Mouse (Mus musculus) cerebellum, adult 2 months (tissue): ENCODE measurements around the gene S1pr5. TPM values are rescaled to one million over a fixed set of nuclear protein-coding genes. Genes with fewer than 3 reads are reported as not detected.
"Not testable (repeated sequence)": the region's sequence is repeated elsewhere in the genome, so short reads cannot be mapped to it uniquely, and the experiment has no call there.

Experiments
- DNase-seq, 2 experiments: peaks; one replicate each; pipeline ENCODE4 v3.0.0; 2021
- H3K27ac ChIP-seq: fragments of 200-500 bp; 2 replicates; pipeline ENCODE4 v1.5.1; 2012; ENCODE audit warnings: low read length, control low read depth, inconsistent platforms; ENCODE audit not compliant: insufficient read depth
- H3K27me3 ChIP-seq: fragments of 200-500 bp; 2 replicates; pipeline ENCODE4 v1.6.1; 2012; ENCODE audit warnings: inconsistent platforms, mild to moderate bottlenecking, low read length, moderate library complexity; ENCODE audit not compliant: control insufficient read depth, insufficient read depth
- H3K4me1 ChIP-seq: fragments of 200-500 bp; 2 replicates; pipeline ENCODE4 v1.6.1; 2011; ENCODE audit warnings: low read length; ENCODE audit not compliant: control insufficient read depth, insufficient read depth
- H3K4me3 ChIP-seq: fragments of 200-500 bp; replicated peaks from 2 replicates; pipeline ENCODE3; 2011; ENCODE audit warnings: mild to moderate bottlenecking, low read depth, low read length, control low read depth; ENCODE audit not compliant: insufficient read depth
- CTCF ChIP-seq: fragments of 200-500 bp; IDR thresholded peaks from 2 replicates; pipeline ENCODE4 v1.5.1; 2011; ENCODE audit warnings: low read depth, mild to moderate bottlenecking, control low read depth, low read length, moderate library complexity, borderline replicate concordance; ENCODE audit not compliant: insufficient read depth
- POLR2A ChIP-seq: fragments of 200-500 bp; IDR thresholded peaks from 2 replicates; pipeline ENCODE4 v1.6.1; 2011; ENCODE audit warnings: low read length, control low read depth, borderline replicate concordance; ENCODE audit not compliant: insufficient read depth
- WGBS: fragments of 180-500 bp; shearing (Covaris S2); methylation state at CpG from one replicate; pipeline ENCODE4 v1.1.7; 2018; 5-methylcytosine and 5-hydroxymethylcytosine counted together
- polyA plus RNA-seq: library from polyadenylated mRNA; depleted of rRNA; stranded (reverse); fragments of >200 nt; gene quantifications from 2 replicates; pipeline ENCODE4 v1.2.3, GENCODE M21; 2012

The S1pr5 gene
- polyA plus RNA-seq, 1 experiment: 44.6 TPM

- H3K27ac ChIP-seq: no peak overlapping the region
- TF ChIP-seq CTCF (no peak), POLR2A (no peak)
- no peaks in the 10 kb centered on the region for H3K27me3 ChIP-seq
- H3K4me1 ChIP-seq: peaks cover 9% of the 10 kb centered on the region
- 59% methylated on average over 2 of the region's 2 CpGs for WGBS
- no peak overlapping the region for H3K4me3 ChIP-seq
- DNase-seq: no peak
These were observed 39.6 kb downstream of the S1pr5 start for GRCm38 (mm10) chr9:21208626-21209025.

DNA sequence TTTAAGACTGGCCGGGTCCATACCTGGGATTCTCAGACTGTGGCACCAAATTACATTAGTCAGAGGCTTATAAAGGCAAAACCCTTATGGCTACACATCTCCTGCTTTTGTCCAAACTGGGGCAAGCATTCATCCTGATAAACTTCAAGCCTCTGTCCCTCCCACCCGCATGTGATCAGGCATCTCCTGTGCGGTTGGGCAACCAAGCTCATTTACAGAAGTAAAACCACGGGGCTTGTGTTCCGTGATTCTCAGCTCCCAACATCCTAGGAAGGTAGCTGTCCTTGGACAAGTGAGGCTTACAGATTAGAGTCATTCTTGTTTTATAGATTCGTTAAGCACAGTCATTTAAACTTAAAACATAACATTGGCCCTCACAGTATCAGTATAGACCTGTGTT is 41.4 kb downstream of the S1pr5 start:
- WGBS: 92% methylated on average over 6 of the region's 6 CpGs
- no peak overlapping the region for H3K4me3 ChIP-seq
- no peaks in the 10 kb centered on the region for H3K27me3 ChIP-seq
- no peak overlapping the region for H3K27ac ChIP-seq
- peaks cover 2% of the 10 kb centered on the region; the same call in 1 of the 2 replicates for H3K4me1 ChIP-seq
- no peak for TF ChIP-seq POLR2A
- DNase-seq: no peak

GRCm38 (mm10) chr9:21204528-21205272 is 43.5 kb downstream of the S1pr5 start:
- no peak for DNase-seq
- no peak overlapping the region for H3K27ac ChIP-seq
- WGBS: 24% methylated on average over 23 of the region's 23 CpGs

DNA sequence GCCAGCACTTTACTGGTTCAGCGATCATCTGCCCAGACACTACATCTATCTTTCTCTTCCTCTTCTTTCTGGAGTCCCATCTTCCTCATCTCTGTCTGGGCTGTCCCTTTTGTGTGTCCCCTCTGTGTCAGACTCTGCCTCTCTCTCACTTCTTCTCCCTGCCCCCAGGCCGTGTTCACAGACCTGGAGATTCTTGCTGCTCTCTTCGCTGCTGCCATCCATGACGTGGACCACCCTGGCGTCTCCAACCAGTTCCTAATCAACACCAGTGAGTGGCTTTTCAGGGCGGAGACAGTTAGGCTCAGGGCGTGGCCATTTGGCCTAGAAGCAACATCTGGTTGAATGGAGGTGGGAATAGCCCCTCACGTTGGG is 44.1 kb downstream of the S1pr5 start:
- H3K4me3 ChIP-seq: no peak overlapping the region
- TF ChIP-seq POLR2A: no peak
- no peak for TF ChIP-seq CTCF
- H3K27ac ChIP-seq: no peak overlapping the region
- H3K27me3 ChIP-seq: no peaks in the 10 kb centered on the region
- 49% methylated on average over 8 of the region's 8 CpGs for WGBS
- peaks cover 2% of the 10 kb centered on the region; the same call in 1 of the 2 replicates for H3K4me1 ChIP-seq
- DNase-seq: no peak

More at GRCm38 (mm10) chr9:21204528-21205272, 43.5 kb downstream of the S1pr5 start:
- no peaks in the 10 kb centered on the region for H3K27me3 ChIP-seq
- H3K4me1 ChIP-seq: peaks cover 2% of the 10 kb centered on the region; the same call in 1 of the 2 replicates
- no peak for TF ChIP-seq POLR2A
- no peak for TF ChIP-seq CTCF
- H3K4me3 ChIP-seq: no peak overlapping the region

DNA sequence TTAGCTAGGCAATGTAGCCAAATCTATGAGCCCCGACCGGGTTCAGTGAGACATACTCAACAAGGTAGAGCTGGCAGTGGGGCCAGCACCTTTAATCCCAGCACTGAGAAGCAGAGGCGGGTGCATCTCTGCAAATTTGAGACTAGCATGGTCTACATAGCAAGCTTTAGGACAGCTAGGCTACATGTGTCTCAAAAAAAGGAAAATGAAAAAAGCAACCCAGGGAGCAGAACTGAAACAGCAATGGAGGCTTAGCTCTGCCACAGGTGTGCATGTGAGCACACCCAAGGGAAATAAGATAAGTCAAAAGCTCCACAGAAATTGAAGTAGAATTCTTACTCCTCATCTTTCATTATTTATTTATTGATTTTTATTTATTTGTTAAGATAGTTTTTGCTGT is 49.3 kb downstream of the S1pr5 start:
- WGBS: 77% methylated on average over 3 of the region's 3 CpGs
- no peak overlapping the region for H3K4me3 ChIP-seq
- no peak for DNase-seq
- no peak overlapping the region for H3K27ac ChIP-seq
- no peaks in the 10 kb centered on the region for H3K27me3 ChIP-seq
- TF ChIP-seq CTCF (no peak), POLR2A (no peak)
- peaks cover 7% of the 10 kb centered on the region; the same call in 1 of the 2 replicates for H3K4me1 ChIP-seq

GRCm38 (mm10) chr9:21197981-21198380 is 50.3 kb downstream of the S1pr5 start:
- DNase-seq: peak; percentile 38 to 44
- H3K4me1 ChIP-seq: peaks cover 7% of the 10 kb centered on the region; the same call in 1 of the 2 replicates
- 12% methylated on average over 4 of the region's 4 CpGs for WGBS
- H3K27me3 ChIP-seq: no peaks in the 10 kb centered on the region
- no peak overlapping the region for H3K27ac ChIP-seq
- peak overlapping the region; percentile 99 for H3K4me3 ChIP-seq
- TF ChIP-seq POLR2A (no peak), CTCF (no peak)

DNA sequence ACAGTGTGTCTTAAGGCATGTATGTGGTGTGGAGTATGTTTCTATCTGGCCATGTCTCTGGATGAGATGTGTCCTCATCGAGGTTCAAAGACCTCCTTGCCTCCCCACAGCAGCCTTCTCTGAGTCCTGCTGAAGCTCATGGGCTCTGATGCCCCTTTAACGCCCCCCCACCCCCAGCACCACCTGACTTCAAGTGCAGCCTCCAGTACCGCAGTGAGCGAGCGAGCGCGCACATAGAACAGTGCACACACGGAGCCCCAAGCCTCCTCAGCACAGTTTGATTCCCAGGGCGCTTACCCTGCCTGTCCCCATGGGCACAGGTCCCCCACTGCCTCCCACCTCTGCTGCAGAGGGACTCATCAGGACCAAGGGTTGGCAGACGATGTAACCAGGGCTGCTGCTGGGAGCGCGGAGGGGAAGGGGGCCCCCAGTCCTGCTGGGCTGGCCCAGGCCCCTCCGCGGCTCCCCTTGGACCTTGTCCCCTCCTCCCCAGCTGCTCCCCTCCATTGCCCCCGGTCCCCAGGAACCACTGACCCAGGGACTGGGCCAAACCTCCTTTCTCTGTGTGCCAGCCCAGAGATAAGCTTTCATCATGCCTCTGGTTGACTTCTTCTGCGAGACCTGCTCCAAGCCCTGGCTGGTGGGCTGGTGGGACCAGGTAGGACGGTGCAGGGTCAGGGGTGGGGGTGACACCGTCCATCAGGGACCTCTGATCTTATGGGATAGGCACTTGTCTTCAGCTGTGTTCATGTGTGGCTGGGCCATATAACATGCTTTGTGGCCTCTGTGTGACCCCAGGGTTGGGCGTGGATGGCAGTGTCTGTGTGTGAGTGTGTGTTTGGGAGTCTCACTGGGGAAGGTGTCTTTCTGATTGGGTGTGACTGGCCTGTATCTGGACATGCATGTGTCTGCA is 51.5 kb downstream of the S1pr5 start:
- TF ChIP-seq CTCF (no peak), POLR2A (peak; percentile 87)
- Histone ChIP-seq H3K27me3 (no peaks in the 10 kb centered on the region), H3K4me1 (peaks cover 7% of the 10 kb centered on the region; the same call in 1 of the 2 replicates), H3K27ac (peak overlapping the region; percentile 78), H3K4me3 (peak overlapping the region; percentile 99)
- peak; percentile 74 to 75 for DNase-seq
- WGBS: 5% methylated on average over 19 of the region's 19 CpGs

DNA sequence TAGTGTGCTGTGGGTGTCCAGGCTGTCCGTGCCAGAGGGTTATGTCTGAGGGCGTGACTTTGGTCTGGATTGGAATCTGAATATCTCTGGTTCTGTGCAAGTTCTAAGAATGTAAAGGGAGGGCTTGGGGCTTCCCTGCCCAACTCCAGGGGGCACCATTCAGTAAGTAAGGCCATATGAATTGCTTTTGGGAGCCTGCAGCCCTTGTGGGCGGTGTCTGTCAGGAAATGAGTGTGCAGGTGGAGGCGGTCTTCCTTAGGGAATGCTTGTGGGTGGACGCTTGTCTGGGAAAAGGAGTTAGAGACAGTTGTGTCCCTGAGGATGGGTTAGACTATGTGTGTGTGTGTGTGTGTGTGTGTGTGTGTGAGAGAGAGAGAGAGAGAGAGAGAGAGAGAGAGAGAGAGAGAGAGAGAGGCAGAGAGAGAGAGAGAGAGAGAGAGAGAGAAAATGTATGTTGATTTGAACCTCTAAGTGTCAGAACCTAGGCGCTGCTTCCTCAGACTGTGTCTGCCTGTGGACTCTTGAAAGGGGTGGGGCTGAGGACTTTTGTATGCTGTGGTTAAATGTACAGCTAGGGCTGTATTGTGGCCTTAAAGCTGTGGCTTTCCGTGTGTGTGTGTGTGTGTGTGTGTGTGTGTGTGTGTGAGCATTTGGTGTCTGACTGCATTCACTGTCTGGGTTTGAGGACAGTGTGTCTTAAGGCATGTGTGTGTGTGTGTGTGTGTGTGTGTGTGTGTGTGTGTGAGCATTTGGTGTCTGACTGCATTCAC is 52.3 kb downstream of the S1pr5 start:
- not testable (repeated sequence) for DNase-seq, H3K27me3 ChIP-seq, H3K4me1 ChIP-seq
- WGBS: 59% methylated on average over 7 of the region's 7 CpGs
- 0 out of 2 replicates have a peak overlapping the region, but pooled peaks have one; percentile 53 for H3K27ac ChIP-seq
- H3K4me3 ChIP-seq: peak overlapping the region; percentile 99
